Mouse (Mus musculus) embryo, embryonic 10 days (tissue): ENCODE data around the gene Pcsk4.

Experiments used
- DNase-seq: peaks from one replicate; pipeline ENCODE4 v3.0.0-alpha.2; 2015; ENCODE audit warnings: low spot score

The Pcsk4 gene

DNA sequence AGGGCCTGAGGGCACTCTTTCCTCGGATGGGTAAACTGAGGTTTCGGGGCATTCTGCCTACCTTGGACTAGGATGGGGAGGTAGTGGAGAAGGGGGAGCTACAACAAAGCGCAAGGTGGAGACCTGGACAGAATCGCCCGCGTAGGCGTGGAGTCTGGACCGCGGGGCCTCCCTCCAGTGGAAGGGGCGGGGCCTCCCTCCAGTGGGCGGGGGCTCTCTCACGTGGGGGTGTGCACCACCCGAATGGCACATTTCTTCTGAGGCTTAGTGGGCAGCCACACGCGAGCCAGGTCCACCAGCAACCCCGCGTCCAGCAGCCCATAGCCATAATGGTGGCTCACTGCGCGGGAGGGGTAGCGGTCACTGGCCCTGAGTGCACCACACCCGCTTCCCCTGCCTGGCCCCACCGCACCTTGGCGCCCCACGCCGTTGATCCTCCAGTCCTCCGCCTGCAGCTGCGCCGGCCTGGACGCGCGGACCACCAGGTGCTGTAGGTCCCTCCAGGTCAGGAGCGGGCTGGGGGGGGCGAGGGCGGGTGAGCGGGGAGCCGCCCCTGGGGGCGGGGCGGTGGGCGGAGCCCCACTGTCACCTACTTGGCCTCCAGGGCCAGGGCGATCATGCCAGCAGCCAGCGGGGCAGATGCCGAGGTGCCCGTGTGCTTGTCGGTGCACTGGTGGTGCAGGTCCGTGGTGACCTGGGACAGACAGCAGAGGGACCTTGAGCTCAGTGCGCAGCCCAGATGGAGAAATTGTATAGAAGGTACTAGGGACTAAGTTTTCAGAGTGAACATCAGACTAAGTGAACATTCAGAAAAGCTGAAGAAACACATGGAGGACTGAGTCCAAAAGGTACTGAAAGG is 5.8 kb downstream of the Pcsk4 start:
- DNase-seq = peak; percentile 46

DNA sequence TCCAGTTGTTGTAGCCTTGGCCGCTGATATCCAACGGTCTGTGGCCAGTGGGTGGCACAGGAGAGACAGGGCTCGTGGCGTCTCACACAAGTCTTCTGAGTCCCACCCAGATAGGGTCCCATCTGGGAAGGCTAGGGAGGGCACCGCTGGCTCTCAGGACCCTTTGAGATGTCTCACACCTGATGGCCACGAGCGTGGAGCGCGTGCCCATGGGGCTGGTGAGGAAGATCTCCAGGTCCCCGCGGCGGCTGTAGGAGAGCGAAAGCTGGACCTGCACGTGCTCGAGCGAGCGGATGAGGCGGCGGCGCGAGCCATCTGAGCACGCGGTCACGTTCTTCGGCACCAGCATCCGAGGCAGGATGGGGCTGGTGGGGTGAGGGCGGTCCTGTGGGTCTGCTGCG is 6.5 kb downstream of the Pcsk4 start:
- peak; percentile 60 for DNase-seq

DNA sequence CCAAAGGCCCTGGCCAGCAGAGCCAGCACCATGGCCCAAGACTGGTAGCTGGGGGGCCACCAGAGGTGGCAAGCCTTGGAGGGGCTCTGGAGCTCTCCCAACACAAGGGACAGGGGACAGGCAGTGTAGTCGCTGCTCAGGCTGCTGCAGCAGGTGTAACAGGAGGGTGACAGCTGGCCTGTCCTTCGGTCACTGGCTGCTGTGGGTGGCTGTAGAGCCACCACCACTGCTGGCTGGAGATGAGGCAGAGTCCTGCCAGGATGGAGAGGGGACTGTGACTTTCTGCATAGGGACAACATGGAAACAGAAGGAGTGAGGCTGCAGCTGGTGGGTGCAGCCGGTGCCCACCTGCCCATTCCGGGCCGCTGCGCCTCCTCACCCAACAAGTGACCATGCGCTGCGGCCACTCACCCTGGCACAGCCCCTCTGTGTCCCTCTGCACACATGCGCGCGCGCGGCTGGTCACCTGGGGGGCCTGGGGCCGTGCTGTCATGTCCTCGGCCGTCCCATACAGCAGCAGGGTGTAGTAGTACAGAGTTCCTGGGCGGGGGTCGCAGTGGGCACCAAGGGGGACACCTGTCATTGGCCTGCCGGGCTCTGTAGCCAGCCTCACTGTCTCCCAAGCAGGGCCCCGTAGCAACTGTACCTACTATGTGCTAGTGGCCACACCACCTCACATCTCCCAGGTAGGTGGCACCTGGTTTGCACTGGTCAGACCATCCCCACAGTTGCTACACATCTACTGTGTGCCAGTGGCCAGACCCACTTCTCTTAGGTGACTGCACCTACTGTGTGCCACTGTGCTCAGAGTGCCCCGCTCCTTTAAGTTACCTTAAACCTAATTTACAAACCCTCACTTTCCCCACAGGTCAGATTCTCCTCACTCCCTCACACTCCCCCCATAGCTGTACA is 7.4 kb downstream of the Pcsk4 start:
- no peak for DNase-seq

DNA sequence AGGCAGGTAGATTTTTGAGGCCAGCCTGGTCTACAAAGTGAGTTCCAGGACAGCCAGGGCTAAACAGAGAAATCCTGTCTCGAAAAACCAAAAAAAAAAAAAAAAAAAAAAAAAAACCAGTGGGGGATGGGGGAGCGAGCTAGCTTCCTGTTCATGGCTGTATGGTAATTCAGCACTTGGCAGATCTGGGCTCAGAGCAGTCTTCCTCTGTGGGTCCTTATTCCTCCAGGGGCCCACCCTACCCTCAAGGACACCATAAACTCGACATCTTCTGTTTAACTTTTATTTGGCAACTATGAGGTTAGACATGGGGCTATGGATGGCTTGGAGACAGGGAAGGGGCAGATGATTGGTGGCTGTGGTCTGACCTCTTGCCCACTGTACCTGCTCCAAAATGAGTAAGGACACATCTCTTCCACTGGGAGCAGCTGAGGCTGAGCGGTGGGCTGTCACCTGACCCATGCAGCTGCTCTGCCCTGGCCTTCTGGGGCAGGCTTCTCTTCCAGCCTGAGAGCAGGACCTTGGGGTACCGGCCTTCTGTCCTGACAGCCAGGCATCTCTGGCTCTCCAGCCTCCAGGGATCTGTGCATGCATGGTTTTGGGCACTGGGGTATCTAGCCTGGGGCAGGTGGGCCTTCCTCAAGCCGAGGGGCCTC is 8.2 kb downstream of the Pcsk4 start:
- DNase-seq = no peak

DNA sequence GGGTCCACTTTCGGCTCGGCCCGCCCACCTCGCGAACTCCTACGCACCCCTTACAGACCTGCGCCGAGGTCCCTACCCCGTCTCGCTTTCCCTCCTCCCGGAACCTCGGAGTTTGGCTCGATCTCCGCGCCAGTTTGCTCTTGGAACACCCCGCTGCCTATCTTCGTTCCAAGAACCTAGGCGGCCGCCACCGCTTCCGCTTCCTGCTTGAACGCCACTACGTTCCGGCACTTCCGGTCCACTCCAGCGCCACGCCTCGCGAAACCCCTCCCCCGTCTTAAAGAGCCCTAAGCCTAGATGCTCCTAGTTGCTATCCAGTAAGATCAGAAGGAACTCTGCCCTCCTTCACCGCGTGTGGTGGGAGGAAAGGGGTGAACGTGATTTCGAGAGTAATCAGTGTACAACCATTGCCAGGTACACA is 8.9 kb downstream of the Pcsk4 start, which contains the start of gene 2310011J03Rik:
2310011J03Rik (minus strand) TSS at position 198 of the 421 bp plus-strand sequence.
- DNase-seq = peak; percentile 96

DNA sequence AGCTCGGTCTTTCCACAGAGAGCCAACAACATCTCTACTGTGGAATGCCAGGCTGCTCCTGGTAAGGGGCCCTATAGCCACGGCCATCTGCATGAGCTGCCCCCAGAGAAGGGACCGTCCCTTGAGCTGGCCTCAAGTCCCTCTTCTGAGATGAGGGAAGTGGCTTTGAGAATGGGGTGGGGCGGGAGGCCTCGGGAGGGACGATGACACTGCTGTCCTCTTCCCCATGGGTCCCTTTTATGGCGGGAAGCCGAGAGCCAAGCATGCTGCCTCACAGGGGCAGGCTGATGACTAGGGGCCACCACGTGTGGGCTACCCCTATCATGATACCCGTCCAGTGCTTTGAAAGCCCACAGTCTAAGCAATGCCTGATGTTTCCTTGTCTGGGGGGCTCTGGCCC is 12.3 kb downstream of the Pcsk4 start:
- no peak for DNase-seq

DNA sequence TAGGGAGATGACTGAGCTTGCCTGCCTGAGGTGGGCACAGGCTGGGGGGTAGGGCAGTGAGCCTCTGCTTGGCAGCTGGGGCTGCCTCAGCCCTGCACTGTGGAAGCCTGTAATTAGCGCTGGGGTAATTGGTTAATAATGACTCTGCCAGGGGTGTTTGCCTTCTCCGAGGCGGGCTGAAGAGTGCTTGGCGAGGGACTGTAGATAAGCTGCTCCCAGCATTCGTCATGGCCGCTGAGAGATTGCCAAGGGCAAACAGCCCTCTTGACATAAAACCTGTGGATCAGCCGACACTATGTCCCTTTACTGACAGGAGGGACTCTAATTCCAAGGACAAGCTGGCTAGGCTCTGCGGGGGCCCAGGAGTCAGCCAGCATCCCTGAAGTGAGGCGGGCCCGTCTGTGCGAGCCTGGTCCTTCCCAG is 12.9 kb downstream of the Pcsk4 start:
- DNase-seq = no peak

DNA sequence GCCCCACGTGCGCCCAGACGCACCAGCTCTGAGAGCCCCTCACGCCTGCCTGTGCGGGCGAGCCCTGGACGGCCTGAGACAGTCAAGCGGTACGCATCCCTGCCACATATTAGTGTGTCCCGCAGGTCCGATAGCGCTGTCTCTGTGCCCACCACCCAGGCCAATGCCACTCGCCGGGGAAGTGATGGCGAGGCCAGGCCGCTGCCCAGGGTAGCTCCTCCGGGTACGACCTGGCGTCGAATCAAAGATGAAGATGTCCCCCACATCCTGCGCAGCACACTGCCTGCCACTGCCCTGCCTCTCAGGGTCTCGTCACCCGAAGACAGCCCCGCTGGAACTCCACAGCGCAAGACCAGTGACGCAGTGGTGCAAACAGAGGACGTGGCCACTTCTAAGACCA is 14.0 kb downstream of the Pcsk4 start:
- no peak for DNase-seq

DNA sequence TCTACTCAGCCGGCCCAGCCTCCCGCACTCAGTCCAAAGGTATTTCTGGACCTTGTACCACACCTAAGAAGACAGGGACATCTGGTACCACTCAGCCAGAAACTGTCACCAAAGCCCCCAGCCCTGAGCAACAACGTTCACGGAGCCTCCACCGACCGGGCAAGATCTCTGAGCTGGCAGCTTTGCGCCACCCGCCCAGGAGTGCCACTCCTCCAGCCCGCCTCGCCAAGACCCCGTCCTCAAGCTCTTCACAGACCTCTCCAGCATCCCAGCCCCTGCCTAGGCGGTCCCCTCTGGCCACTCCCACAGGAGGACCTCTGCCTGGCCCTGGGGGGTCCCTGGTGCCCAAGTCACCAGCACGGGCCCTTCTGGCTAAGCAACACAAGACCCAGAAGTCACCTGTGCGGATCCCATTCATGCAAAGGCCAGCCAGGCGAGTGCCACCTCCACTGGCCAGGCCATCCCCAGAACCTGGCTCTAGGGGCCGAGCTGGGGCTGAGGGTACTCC is 14.8 kb downstream of the Pcsk4 start:
- no peak for DNase-seq

DNA sequence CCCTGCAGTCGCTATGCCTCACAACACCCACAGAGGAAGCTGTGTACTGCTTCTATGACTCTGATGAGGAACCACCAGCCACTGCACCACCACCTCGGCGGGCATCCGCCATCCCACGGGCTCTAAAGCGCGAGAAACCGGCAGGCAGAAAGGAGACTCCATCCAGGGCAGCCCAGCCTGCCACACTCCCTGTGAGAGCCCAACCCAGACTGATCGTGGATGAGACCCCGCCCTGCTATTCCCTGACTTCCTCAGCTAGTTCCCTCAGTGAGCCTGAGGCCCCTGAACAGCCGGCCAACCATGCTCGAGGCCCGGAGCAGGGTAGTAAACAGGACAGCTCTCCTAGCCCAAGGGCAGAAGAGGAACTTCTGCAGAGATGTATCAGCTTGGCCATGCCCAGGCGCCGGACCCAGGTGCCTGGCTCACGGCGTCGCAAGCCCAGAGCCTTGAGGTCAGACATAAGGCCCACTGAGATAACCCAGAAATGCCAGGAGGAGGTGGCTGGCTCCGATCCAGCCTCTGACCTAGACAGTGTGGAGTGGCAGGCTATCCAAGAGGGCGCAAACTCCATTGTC is 15.6 kb downstream of the Pcsk4 start:
- no peak for DNase-seq

DNA sequence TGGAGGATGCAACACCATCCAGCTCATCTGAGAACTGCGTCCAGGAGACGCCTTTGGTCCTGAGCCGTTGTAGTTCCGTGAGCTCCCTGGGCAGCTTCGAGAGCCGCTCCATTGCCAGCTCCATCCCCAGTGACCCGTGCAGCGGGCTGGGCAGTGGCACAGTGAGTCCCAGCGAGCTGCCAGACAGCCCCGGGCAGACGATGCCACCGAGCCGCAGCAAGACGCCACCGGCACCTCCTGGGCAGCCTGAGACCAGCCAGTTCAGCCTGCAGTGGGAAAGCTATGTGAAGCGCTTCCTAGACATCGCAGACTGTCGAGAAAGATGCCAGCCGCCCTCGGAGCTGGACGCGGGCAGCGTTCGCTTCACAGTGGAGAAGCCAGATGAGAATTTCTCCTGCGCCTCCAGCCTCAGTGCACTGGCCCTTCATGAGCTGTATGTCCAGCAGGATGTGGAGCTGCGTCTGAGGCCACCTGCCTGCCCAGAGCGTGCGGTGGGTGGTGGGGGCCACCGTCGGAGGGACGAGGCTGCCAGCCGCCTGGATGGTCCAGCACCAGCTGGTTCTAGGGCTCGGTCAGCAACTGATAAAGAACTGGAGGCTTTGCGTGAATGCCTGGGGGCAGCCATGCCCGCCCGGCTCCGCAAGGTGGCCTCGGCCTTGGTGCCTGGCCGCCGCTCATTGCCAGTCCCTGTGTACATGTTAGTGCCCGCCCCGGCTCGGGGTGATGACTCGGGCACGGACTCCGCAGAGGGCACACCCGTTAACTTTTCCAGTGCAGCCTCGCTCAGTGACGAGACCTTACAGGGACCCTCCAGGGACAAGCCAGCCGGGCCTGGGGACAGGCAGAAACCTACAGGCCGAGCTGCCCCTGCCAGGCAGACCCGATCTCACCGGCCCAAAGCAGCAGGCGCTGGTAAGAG is 16.5 kb downstream of the Pcsk4 start:
- DNase-seq = no peak

DNA sequence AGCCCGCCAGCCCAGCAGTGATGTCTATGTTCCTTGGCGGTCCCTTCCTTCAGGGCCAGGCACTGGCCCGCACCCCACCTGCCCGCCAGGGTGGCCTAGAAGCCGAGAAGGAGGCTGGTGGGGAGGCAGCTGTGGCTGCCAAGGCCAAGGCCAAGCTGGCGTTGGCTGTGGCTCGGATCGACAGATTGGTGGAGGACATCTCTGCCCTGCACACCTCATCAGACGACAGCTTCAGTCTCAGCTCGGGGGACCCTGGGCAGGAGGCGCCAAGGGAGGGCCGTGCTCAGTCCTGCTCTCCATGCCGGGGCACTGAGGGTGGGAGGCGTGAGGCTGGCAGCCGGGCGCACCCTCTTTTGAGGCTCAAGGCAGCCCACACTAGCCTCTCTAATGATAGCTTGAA is 17.7 kb downstream of the Pcsk4 start:
- DNase-seq = no peak

DNA sequence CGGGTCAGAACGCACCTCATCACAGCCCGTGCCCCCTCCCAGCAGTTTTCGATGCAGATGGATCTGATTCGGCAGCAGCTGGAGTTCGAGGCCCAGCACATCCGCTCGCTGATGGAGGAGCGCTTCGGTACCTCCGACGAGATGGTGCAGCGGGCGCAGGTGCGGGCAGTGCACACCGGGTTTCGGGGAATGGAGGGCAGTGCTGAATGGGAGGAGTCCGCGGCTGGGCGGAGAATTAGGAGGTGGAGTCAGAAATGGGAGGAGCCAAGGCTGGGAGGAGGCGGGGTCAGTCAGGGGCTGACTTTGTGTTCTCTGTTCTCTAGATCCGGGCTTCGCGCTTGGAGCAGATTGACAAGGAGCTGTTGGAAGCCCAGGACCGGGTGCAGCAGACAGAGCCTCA is 24.4 kb downstream of the Pcsk4 start:
- DNase-seq = no peak

DNA sequence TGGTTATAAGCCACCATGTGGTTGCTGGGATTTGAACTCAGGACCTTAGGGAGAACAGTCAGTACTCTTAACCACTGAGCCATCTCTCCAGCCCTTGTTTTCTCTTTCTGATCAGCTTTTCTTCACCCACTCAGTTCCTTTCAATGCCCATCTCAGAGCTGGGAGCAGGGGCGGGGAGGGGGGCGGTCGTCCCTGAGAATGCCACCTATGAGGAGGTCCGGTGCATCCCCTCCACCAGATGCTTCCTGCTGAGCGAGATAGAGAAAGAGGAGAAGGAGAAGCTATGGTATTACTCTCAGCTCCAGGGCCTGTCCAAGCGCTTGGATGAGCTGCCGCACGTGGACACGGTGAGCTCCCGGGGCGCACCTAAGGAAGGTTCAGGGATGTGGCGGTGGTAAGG is 24.8 kb downstream of the Pcsk4 start:
- no peak for DNase-seq

DNA sequence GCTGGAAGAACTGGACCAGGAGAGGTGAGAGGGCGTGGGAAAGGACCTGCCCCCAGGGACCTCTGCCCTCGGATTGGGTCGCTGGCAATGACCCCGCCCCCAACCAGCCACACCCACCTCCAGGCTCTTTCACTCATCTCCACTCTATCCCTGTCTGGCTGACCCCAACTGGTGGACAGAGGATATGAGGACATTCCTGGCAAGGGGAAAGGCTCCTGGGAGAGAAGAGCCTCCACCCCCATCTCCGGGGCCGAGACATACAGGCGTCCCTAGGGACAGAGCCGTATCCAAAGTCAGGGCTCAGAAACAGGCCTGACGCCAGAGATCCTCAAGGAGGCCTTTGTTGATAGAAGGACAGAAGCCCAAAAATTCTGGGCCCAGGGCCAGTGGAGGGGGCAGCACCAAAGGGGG is 26.8 kb downstream of the Pcsk4 start:
- DNase-seq = peak; percentile 75

DNA sequence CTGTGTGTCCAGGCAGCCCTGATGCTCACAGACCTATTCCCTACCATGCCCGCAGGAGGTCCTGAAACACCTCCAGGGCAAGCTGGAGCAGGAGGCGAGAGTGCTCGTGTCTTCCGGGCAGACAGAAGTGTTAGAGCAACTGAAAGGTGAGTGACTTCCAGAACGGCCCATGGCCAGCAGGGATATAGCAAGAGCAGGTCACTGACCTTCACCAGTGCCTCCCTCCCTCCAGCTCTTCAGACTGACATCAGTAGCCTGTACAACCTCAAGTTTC is 27.3 kb downstream of the Pcsk4 start:
- no peak for DNase-seq

DNA sequence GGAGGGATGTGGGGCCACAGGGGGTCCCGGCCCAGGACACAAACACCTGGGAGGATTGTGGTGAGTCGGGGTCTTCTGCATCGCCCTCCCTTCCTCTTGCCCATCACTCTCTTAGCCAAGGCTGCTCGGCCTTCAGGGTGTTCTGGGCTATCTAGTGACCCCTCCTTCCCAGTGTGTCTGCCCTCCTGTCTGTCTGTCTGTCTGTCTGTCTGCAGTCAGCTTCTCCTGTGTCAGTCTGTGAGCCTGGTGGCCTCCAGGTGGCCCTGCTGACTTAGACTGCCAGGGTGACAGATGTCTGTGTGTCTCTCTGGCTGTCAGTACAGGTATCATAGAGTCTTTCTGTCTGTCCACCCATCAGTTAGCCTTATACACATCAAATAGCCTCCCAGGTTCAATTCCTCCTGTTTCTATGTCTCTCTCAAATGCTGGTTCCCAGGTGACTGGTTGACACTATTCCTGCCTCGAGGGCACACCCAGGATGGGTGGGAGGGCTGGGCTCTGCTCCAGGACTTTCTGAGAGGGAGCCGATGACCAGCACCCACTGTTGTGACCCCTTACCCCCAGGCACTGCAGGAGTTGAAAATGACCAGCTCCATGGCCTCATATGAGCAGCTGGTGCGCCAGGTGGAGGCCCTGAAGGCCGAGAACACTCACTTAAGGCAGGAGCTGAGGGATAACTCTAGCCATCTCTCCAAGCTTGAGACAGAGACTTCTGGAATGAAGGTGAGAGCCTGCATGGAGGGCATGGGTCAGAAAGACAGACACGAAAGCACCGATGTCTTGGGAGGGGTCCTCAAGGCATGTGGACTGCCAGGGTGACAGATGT is 27.8 kb downstream of the Pcsk4 start:
- DNase-seq = no peak

DNA sequence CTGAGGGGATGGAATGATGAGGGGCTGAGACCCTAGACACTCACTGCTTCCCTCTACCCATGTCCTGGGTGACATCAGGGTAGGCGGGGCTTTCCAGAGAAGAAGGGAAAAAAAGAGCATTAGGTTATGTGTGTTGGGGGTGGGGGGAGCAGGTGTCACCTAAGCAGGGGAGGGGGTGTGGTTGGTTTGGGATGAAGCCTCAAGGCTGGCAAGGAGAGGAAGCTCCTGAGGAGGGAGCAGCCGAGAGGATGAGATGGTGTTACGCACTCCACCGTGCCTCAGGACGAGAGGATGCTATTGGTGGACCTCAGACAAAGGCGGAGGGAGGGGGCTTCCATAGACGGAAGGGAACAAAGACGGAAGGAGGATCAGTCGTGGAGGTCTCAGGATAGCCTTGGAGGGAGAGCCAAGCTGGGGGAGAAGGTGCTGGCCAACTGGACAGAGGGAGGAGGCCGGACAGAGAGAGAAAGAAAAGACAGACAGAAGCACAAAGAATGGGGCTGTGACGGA is 28.6 kb downstream of the Pcsk4 start:
- DNase-seq = peak; percentile 65

DNA sequence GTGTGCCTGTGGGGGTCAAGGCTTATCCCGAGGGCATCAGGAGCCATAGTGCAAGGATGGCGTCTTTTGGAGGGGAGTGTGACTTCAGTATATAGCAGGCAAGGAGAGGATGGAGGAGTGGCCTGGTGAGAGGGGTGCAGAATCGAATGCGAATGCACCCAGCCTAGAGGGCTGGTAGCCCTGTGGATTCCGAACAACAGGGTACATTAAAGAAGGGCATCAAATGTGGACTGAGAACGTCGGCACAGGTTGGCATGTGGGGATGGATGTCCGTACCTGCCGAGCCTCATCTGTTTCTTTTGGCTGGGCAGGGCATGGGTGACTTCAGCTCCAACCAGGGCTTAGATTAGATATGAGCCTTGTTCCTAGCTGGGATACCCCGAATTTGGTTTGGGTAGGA is 29.5 kb downstream of the Pcsk4 start:
- DNase-seq = no peak

DNA sequence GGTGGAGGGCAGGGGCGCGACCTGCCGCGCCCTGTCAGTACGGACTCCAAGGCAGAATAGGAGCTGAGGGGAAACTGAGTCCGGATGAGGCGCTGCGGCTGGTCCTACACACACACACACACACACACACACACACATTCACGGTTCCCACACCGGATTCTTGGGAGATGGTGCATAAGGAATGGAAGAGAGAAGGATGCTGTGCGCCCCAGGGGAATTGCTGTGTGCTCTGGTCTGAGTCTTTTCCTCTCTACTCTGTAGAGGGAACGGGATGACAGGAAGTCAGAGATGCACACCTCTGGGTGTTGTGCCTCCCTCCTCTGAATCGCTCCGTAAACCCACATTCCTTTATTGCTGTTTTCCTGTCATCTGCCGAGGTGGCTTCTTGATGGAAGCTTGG is 30.0 kb downstream of the Pcsk4 start:
- DNase-seq = no peak
